ENCODE assay signal across 8 mouse cellular contexts in genomic region chr4:129490972-129491880, GRCm38 (mm10). TPM values are rescaled to one million over a fixed set of nuclear protein-coding genes. Genes with fewer than 3 reads are reported as not detected.
DNase-seq lines count a peak whose midpoint lies in the region; ATAC-seq and TF ChIP-seq lines count a peak whose summit lies in the region.

Gene Tssk3, minus strand, starts transcription at chr4:129491022.
Gene Fam229a, plus strand, starts transcription at chr4:129491190.

- H3K4me2 ChIP-seq in intestine, embryonic 14.5 days (ENCODE audit: low read length) = peak within 1 kb of the TSS; percentile 54
- H3K4me2 ChIP-seq in liver, embryonic 16.5 days (ENCODE audit: low read depth, low read length) = peak within 1 kb of the TSS; percentile 41
- H3K4me2 ChIP-seq in neural tube, embryonic 15.5 days = peak within 1 kb of the TSS; percentile 68

- ATAC-seq in intestine, embryonic 14.5 days (replicated peaks; ENCODE audit: low FRiP score, low TSS enrichment, low read depth) = peak; percentile 56
- peak; percentile 30; the same call in 1 of the 2 replicates for ATAC-seq in liver, embryonic 16.5 days (ENCODE audit: low read depth)
- peak; percentile 31; the same call in 1 of the 2 replicates for ATAC-seq in neural tube, embryonic 15.5 days (ENCODE audit: low FRiP score)

- TF ChIP-seq CTCF in E14TG2a.4 (conservative IDR thresholded peaks at IDR 0.05; ENCODE audit: low read length) = no peak

- peaks cover 31% of the 10 kb centered on the region for H3K27me3 ChIP-seq in E14TG2a.4 (ENCODE audit: insufficient read depth, low read length)
- peaks cover 24% of the 10 kb centered on the region for H3K27me3 ChIP-seq in intestine, embryonic 14.5 days (replicated peaks; ENCODE audit: control insufficient read depth, insufficient read depth, low read length)
- H3K27me3 ChIP-seq in liver, embryonic 16.5 days (ENCODE audit: control insufficient read depth, insufficient read depth, low read depth, low read length) = peaks cover 29% of the 10 kb centered on the region
- H3K27me3 ChIP-seq in neural tube, embryonic 15.5 days (replicated peaks) = peaks cover 22% of the 10 kb centered on the region

- H3K36me3 ChIP-seq in E14TG2a.4 (ENCODE audit: insufficient read depth, low read length) = peaks cover 34% of the 10 kb centered on the region
- H3K36me3 ChIP-seq in intestine, embryonic 14.5 days (ENCODE audit: control insufficient read depth, insufficient read depth, low read length) = peaks cover 31% of the 10 kb centered on the region
- peaks cover 34% of the 10 kb centered on the region for H3K36me3 ChIP-seq in liver, embryonic 16.5 days (ENCODE audit: control insufficient read depth, insufficient read depth)
- H3K36me3 ChIP-seq in neural tube, embryonic 15.5 days = peaks cover 29% of the 10 kb centered on the region

- H3K27ac ChIP-seq in intestine, embryonic 14.5 days (ENCODE audit: low read depth) = no peak within 1 kb of the TSS
- H3K27ac ChIP-seq in liver, embryonic 16.5 days (ENCODE audit: low read length) = no peak within 1 kb of the TSS
- H3K27ac ChIP-seq in neural tube, embryonic 15.5 days (replicated peaks) = no peak within 1 kb of the TSS

- WGBS in intestine, embryonic 14.5 days = 5% methylated on average over 70 of the region's 70 CpGs
- 15% methylated on average over 69 of the region's 70 CpGs for WGBS in liver, embryonic 16.5 days (ENCODE audit: insufficient replicate concordance)
- 3% methylated on average over 70 of the region's 70 CpGs for WGBS in neural tube, embryonic 15.5 days

- 0 out of 2 replicates have a peak within 1 kb of the TSS, but pooled peaks have one; percentile 6 for H3K9ac ChIP-seq in intestine, embryonic 14.5 days (ENCODE audit: low read length)
- 0 out of 2 replicates have a peak within 1 kb of the TSS, but pooled peaks have one; percentile 18 for H3K9ac ChIP-seq in liver, embryonic 16.5 days (ENCODE audit: low read depth, low read length)
- peak within 1 kb of the TSS; percentile 29 for H3K9ac ChIP-seq in neural tube, embryonic 15.5 days (replicated peaks)

- H3K4me3 ChIP-seq in E14TG2a.4 (replicated peaks; ENCODE audit: low read length) = peak within 1 kb of the TSS; percentile 77
- peak within 1 kb of the TSS; percentile 22 for H3K4me3 ChIP-seq in intestine, embryonic 14.5 days (ENCODE audit: low read depth, low read length)
- H3K4me3 ChIP-seq in liver, embryonic 16.5 days (ENCODE audit: low read depth, low read length) = peak within 1 kb of the TSS; percentile 24
- H3K4me3 ChIP-seq in neural tube, embryonic 15.5 days (replicated peaks) = peak within 1 kb of the TSS; percentile 38

- H3K4me1 ChIP-seq in E14TG2a.4 (replicated peaks; ENCODE audit: low read depth, low read length) = peaks cover 71% of the 10 kb centered on the region
- peaks cover 8% of the 10 kb centered on the region for H3K4me1 ChIP-seq in intestine, embryonic 14.5 days (replicated peaks; ENCODE audit: control insufficient read depth, insufficient read depth, low read length)
- peaks cover 10% of the 10 kb centered on the region for H3K4me1 ChIP-seq in liver, embryonic 16.5 days (ENCODE audit: control insufficient read depth, low read depth, low read length)
- peaks cover 23% of the 10 kb centered on the region for H3K4me1 ChIP-seq in neural tube, embryonic 15.5 days

- DNase-seq in B cell, adult 2 months = peak; percentile 75 to 77
- DNase-seq in embryo, embryonic 9.5 days (ENCODE audit: extremely low spot score) = peak; percentile 49
- peak; percentile 63 for DNase-seq in intestine, embryonic 14.5 days (ENCODE audit: low spot score)
- DNase-seq in gastrocnemius, adult 18-20 months (ENCODE audit: low spot score) = no peak
- no peak for DNase-seq in adrenal gland, adult 18-20 months (ENCODE audit: low spot score in 2 of 2)

- H3K9me3 ChIP-seq in E14TG2a.4 (ENCODE audit: low read length) = no peaks in the 10 kb centered on the region
- no peaks in the 10 kb centered on the region for H3K9me3 ChIP-seq in intestine, embryonic 14.5 days (ENCODE audit: control insufficient read depth, low read length)
- no peaks in the 10 kb centered on the region for H3K9me3 ChIP-seq in liver, embryonic 16.5 days (replicated peaks; ENCODE audit: control insufficient read depth, low read length)
- no peaks in the 10 kb centered on the region for H3K9me3 ChIP-seq in neural tube, embryonic 15.5 days (replicated peaks)

RNA-seq across cellular contexts. Expression of gene Tssk3, which starts in this region (rescaled TPM):
- not detected in 2 replicates for polyA plus RNA-seq in intestine, embryonic 14.5 days (2014; fragmentation: Nextera tagmentation; extraction: Ambion mirVana)
- 0.13 TPM in 1 of 2 replicates, not detected in the other for polyA plus RNA-seq in liver, embryonic 16.5 days (2015; fragmentation: Nextera tagmentation; extraction: Ambion mirVana)
- 0.19 and 0.27 TPM in 2 replicates for polyA plus RNA-seq in neural tube, embryonic 15.5 days (2015; fragmentation: Nextera tagmentation; extraction: Ambion mirVana)
- not detected for total RNA-seq in gastrocnemius, adult 18-20 months (2021)
- not detected for total RNA-seq in adrenal gland, adult 18-20 months (2021)

RNA-seq across cellular contexts. Expression of gene Fam229a, which starts in this region (rescaled TPM):
- polyA plus RNA-seq in intestine, embryonic 14.5 days (2014; fragmentation: Nextera tagmentation; extraction: Ambion mirVana) = 0.47 TPM in 1 of 2 replicates, not detected in the other
- 0.23 and 0.60 TPM in 2 replicates for polyA plus RNA-seq in liver, embryonic 16.5 days (2015; fragmentation: Nextera tagmentation; extraction: Ambion mirVana)
- polyA plus RNA-seq in neural tube, embryonic 15.5 days (2015; fragmentation: Nextera tagmentation; extraction: Ambion mirVana) = 0.38 and 0.93 TPM in 2 replicates
- not detected for total RNA-seq in gastrocnemius, adult 18-20 months (2021)
- not detected for total RNA-seq in adrenal gland, adult 18-20 months (2021)

Comparison
In these comparisons a context has a peak if more than half of its experiments do, and no peak if none do; other contexts are left out.
1. Peak in DNase-seq, ATAC-seq, H3K4me3 ChIP-seq, H3K9ac ChIP-seq and H3K4me2 ChIP-seq in intestine, embryonic 14.5 days; RNA of the genes that start here not detected or under 1 TPM.
2. Peak in ATAC-seq, H3K4me3 ChIP-seq, H3K9ac ChIP-seq and H3K4me2 ChIP-seq in liver, embryonic 16.5 days; RNA of the genes that start here not detected or under 1 TPM.
3. Peak in ATAC-seq, H3K4me3 ChIP-seq, H3K9ac ChIP-seq and H3K4me2 ChIP-seq in neural tube, embryonic 15.5 days; RNA of the genes that start here not detected or under 1 TPM.
4. DNase-seq: peak in B cell, adult 2 months (2 of 2) and embryo, embryonic 9.5 days (single experiment); none in gastrocnemius, adult 18-20 months (single experiment) and adrenal gland, adult 18-20 months (0 of 2).
5. H3K4me3 ChIP-seq: peak in every context shown above with its lines; median percentile 77 in E14TG2a.4; 38 in neural tube, embryonic 15.5 days; 24 in liver, embryonic 16.5 days; 22 in intestine, embryonic 14.5 days.
6. Peak in every context shown above with its lines, with median percentiles within 50 percentile points of each other: ATAC-seq, H3K4me2 ChIP-seq and H3K9ac ChIP-seq.